ENCODE assay signal across 8 mouse cellular contexts in genomic region chr2:92184077-92184921, GRCm38 (mm10).
DNase-seq lines count a peak whose midpoint lies in the region; ATAC-seq and TF ChIP-seq lines count a peak whose summit lies in the region.

No protein-coding gene starts in this region.

- peaks cover 3% of the 10 kb centered on the region; the same call in 1 of the 2 replicates for H3K4me1 ChIP-seq in embryonic fibroblast, embryonic 13.5 days (ENCODE audit: control insufficient read depth, insufficient read depth, low read length)
- H3K4me1 ChIP-seq in heart, embryonic 11.5 days (ENCODE audit: control insufficient read depth, insufficient read depth, low read length): peaks cover 8% of the 10 kb centered on the region
- H3K4me1 ChIP-seq in kidney, postnatal 0 days (replicated peaks; ENCODE audit: insufficient read depth, low read length): peaks cover 15% of the 10 kb centered on the region
- peaks cover 35% of the 10 kb centered on the region for H3K4me1 ChIP-seq in liver, embryonic 12.5 days
- peaks cover 23% of the 10 kb centered on the region; the same call in 1 of the 2 replicates for H3K4me1 ChIP-seq in neural tube, embryonic 11.5 days (ENCODE audit: control insufficient read depth, insufficient read depth, low read length)

- no peaks in the 10 kb centered on the region for H3K27me3 ChIP-seq in heart, embryonic 11.5 days (ENCODE audit: control insufficient read depth, insufficient read depth, low read length)
- no peaks in the 10 kb centered on the region for H3K27me3 ChIP-seq in kidney, postnatal 0 days (ENCODE audit: insufficient read depth, low read length)
- H3K27me3 ChIP-seq in liver, embryonic 12.5 days (replicated peaks): 0 out of 2 replicates have a peak, but pooled peaks cover 10% of the 10 kb centered on the region
- no peaks in the 10 kb centered on the region for H3K27me3 ChIP-seq in neural tube, embryonic 11.5 days (ENCODE audit: control insufficient read depth, insufficient read depth, low read length)

- peak overlapping the region; percentile 92 for H3K9ac ChIP-seq in heart, embryonic 11.5 days (ENCODE audit: low read depth, low read length)
- peak overlapping the region; percentile 89 for H3K9ac ChIP-seq in kidney, postnatal 0 days (ENCODE audit: low read depth, low read length)
- peak overlapping the region; percentile 88 for H3K9ac ChIP-seq in liver, embryonic 12.5 days
- H3K9ac ChIP-seq in neural tube, embryonic 11.5 days (ENCODE audit: low read length): peak overlapping the region; percentile 90

- H3K27ac ChIP-seq in embryonic fibroblast, embryonic 13.5 days (ENCODE audit: insufficient read depth, low read length): peak overlapping the region; percentile 93
- H3K27ac ChIP-seq in heart, embryonic 11.5 days (ENCODE audit: low read depth, low read length): peak overlapping the region; percentile 98
- H3K27ac ChIP-seq in kidney, postnatal 0 days: peak overlapping the region; percentile 98
- peak overlapping the region; percentile 95 for H3K27ac ChIP-seq in liver, embryonic 12.5 days
- peak overlapping the region; percentile 100 for H3K27ac ChIP-seq in neural tube, embryonic 11.5 days (ENCODE audit: low read depth, low read length)

- peak overlapping the region; percentile 84 for H3K4me2 ChIP-seq in heart, embryonic 11.5 days
- H3K4me2 ChIP-seq in kidney, postnatal 0 days (ENCODE audit: low read length): peak overlapping the region; percentile 92
- H3K4me2 ChIP-seq in liver, embryonic 12.5 days: peak overlapping the region; percentile 100
- H3K4me2 ChIP-seq in neural tube, embryonic 11.5 days (ENCODE audit: low read depth): peak overlapping the region; percentile 91

- peak; percentile 86 for DNase-seq in A20 (ENCODE audit: low read depth, low spot score)
- peak; percentile 46 for DNase-seq in adrenal gland, postnatal 25 days
- DNase-seq in kidney, postnatal 0 days (ENCODE audit: low spot score): peak; percentile 78
- peak; percentile 72 for DNase-seq in neural tube, embryonic 11.5 days (ENCODE audit: low spot score)
- DNase-seq in telencephalon, adult 2 months (ENCODE audit: low read depth, low spot score): peak; percentile 71

- peak; percentile 77 for TF ChIP-seq POLR2A in embryonic fibroblast, embryonic 13.5 days (IDR thresholded peaks at IDR 0.05; ENCODE audit: low read depth, low read length)

- no peaks in the 10 kb centered on the region for H3K36me3 ChIP-seq in heart, embryonic 11.5 days (ENCODE audit: control insufficient read depth, insufficient read depth, low read length)
- H3K36me3 ChIP-seq in kidney, postnatal 0 days (ENCODE audit: insufficient read depth, low read length): no peaks in the 10 kb centered on the region
- no peaks in the 10 kb centered on the region for H3K36me3 ChIP-seq in liver, embryonic 12.5 days
- H3K36me3 ChIP-seq in neural tube, embryonic 11.5 days (ENCODE audit: control insufficient read depth, insufficient read depth, low read length): no peaks in the 10 kb centered on the region

- ATAC-seq in heart, embryonic 11.5 days (replicated peaks; ENCODE audit: insufficient number of reproducible peaks, low FRiP score, low TSS enrichment): peak; percentile 51; the same call in 1 of the 2 replicates
- ATAC-seq in kidney, postnatal 0 days (replicated peaks; ENCODE audit: low FRiP score, low read depth): peak; percentile 24
- peak; percentile 58 for ATAC-seq in liver, embryonic 12.5 days
- ATAC-seq in neural tube, embryonic 11.5 days (ENCODE audit: insufficient read depth, low FRiP score, low TSS enrichment): peak; percentile 50

- under 1% methylated on average over 14 of the region's 19 CpGs for WGBS in heart, embryonic 11.5 days (ENCODE audit: insufficient replicate concordance)
- under 1% methylated on average over 17 of the region's 19 CpGs for WGBS in kidney, postnatal 0 days
- WGBS in liver, embryonic 12.5 days (ENCODE audit: insufficient replicate concordance): 0% methylated on average over 15 of the region's 19 CpGs
- WGBS in neural tube, embryonic 11.5 days: under 1% methylated on average over 17 of the region's 19 CpGs

- no peaks in the 10 kb centered on the region for H3K9me3 ChIP-seq in heart, embryonic 11.5 days (replicated peaks; ENCODE audit: control insufficient read depth, low read length)
- no peaks in the 10 kb centered on the region for H3K9me3 ChIP-seq in kidney, postnatal 0 days (replicated peaks; ENCODE audit: low read length)
- no peaks in the 10 kb centered on the region for H3K9me3 ChIP-seq in liver, embryonic 12.5 days (replicated peaks)
- H3K9me3 ChIP-seq in neural tube, embryonic 11.5 days (ENCODE audit: control insufficient read depth, low read length): no peaks in the 10 kb centered on the region

- peak overlapping the region; percentile 94 for H3K4me3 ChIP-seq in embryonic fibroblast, embryonic 13.5 days (ENCODE audit: insufficient read depth, low read length)
- peak overlapping the region; percentile 85 for H3K4me3 ChIP-seq in heart, embryonic 11.5 days (ENCODE audit: low read depth, low read length)
- peak overlapping the region; percentile 78 for H3K4me3 ChIP-seq in kidney, postnatal 0 days (replicated peaks; ENCODE audit: low read depth, low read length)
- H3K4me3 ChIP-seq in liver, embryonic 12.5 days: peak overlapping the region; percentile 85
- peak overlapping the region; percentile 89 for H3K4me3 ChIP-seq in neural tube, embryonic 11.5 days (ENCODE audit: low read depth, low read length)

- TF ChIP-seq CTCF in embryonic fibroblast, embryonic 13.5 days (IDR thresholded peaks at IDR 0.05; ENCODE audit: borderline replicate concordance, insufficient read depth, low read length): no peak
- no peak for TF ChIP-seq CTCF in kidney, postnatal 0 days (IDR thresholded peaks at IDR 0.05; ENCODE audit: low read depth)

Comparison
In these comparisons a context has a peak if more than half of its experiments do, and no peak if none do; other contexts are left out.
1. Peak in every context shown above with its lines: DNase-seq, ATAC-seq, H3K4me3 ChIP-seq and H3K27ac ChIP-seq.